Mouse (Mus musculus) C3H10T1/2 (cell line): ENCODE measurements around the gene Tmem207. TPM values are rescaled to one million over a fixed set of nuclear protein-coding genes. Genes with fewer than 3 reads are reported as not detected.

Experiments
- polyA plus RNA-seq, 2 experiments: library from polyadenylated mRNA; unstranded; fragments of >200 nt; fragmentation: generic; extraction: Trizol; gene quantifications; one replicate each; pipeline ENCODE4 v1.2.1; 2012; ENCODE audit warnings: missing spikeins in 2 of 2

Tmem207 gene
- not detected for polyA plus RNA-seq

DNA sequence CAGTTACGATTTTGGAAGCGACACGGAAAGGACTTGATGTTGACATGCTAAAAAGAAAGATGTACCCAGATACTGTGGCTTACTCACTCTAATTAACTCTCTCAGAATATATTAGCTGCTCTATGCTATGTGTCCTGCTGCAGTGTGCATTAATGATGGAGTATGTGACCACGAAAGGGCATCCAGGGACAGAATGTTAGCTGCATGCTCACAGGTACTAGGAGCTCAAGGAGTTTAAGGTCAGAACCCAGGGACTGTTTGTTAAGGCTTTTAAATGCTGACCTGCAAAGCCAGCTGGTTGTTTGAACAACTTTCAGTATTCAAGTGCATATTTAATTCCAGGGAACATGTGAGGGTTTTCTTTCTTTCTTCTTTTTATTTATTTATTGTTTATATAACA, at the start of gene Tmem207:
TSS of gene Tmem207 (minus strand) at position 101 of the 400 bp plus-strand sequence.

DNA sequence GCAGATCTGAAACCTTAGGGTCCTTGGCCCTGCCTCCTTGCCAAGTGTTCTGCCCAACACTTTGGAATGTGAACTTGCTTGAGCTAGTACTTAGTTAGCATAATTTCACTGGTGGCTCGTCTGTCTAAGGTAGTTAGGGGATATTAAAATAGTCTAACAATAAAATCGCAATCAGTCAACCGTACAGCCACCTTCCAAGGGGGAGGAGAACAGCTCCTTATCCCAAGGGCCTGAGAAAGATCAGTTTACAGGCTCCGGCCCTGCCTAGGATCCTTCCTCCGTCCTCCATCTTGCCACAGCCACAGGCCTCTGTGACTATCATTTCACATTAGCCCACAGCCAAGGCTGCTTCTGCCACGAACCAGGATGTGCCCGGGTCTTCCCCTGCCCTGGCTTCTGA, 63.7 kb downstream of the Tmem207 start, which contains the start of gene Cldn16:
TSS of gene Cldn16 (plus strand) at position 301 of the 400 bp plus-strand sequence.

Other genes with a start within 250 kb of the Tmem207 start
- under 1 TPM; 0.02 to 0.74 TPM for gene Cldn1, start 154.9 kb downstream of the Tmem207 start, polyA plus RNA-seq
- not detected for gene Cldn16, start 63.6 kb downstream of the Tmem207 start, polyA plus RNA-seq
- 1 to 10 TPM in 1 of 2 experiments, under 1 TPM in 1; 0.16 to 1.3 TPM for gene Il1rap, start 54.9 kb upstream of the Tmem207 start, polyA plus RNA-seq